Mouse (Mus musculus): ENCODE results near the gene 9030612E09Rik. TPM values are rescaled to one million over a fixed set of nuclear protein-coding genes. Genes with fewer than 3 reads are reported as not detected.

The 9030612E09Rik gene
- total and polyA plus RNA-seq, 3 experiments, result 0.15 TPM; not detected in 2

GRCm38 (mm10) chr10:43164406-43164805, 10.1 kb upstream of the 9030612E09Rik start:
- dilution Hi-C loops (cut with MboI; ENCODE audit: extremely low pct_ligation_motif_present, extremely low pct_unique_long_range_greater_than_20kb, low sequenced_read_pairs) (no loop called here), in situ Hi-C loops (cut with MboI; ENCODE audit: low pct_ligation_motif_present, low pct_unique_long_range_greater_than_20kb, low sequenced_read_pairs) (no loop called here)
- no peak overlapping the region for H3K4me3 ChIP-seq (replicated peaks in 1 of 3; ENCODE audit: low read depth in 2 of 3, low read length in 2 of 3, poor library complexity in 1 of 3)
- no peak overlapping the region for H3K9ac ChIP-seq (ENCODE audit: insufficient read depth, low read depth)
- no peaks in the 10 kb centered on the region for H3K79me2 ChIP-seq (replicated peaks; ENCODE audit: control insufficient read depth, extremely low read depth, insufficient read depth, poor library complexity, severe bottlenecking)
- no peak overlapping the region for H3K27ac ChIP-seq (ENCODE audit: insufficient read depth, low read depth)
- TF ChIP-seq POLR2A (IDR thresholded peaks at IDR 0.05; ENCODE audit: low read depth, low read length) (no peak), USF2 (conservative IDR thresholded peaks at IDR 0.05; ENCODE audit: low read depth, low read length) (no peak), NRF1 (IDR thresholded peaks at IDR 0.05; ENCODE audit: low read depth, low read length) (no peak), MAZ (IDR thresholded peaks at IDR 0.05; ENCODE audit: low read depth, low read length) (no peak), HCFC1 (IDR thresholded peaks at IDR 0.05; ENCODE audit: low read depth, low read length) (no peak), KAT2A (IDR thresholded peaks at IDR 0.05; ENCODE audit: insufficient replicate concordance, low read length) (no peak), CTCF (conservative IDR thresholded peaks at IDR 0.05 in 1 of 2, IDR thresholded peaks at IDR 0.05 in 1 of 2; ENCODE audit: low read depth in 2 of 2, low read length in 2 of 2) (no peak), ETS1 (conservative IDR thresholded peaks at IDR 0.05; ENCODE audit: low read depth, low read length) (no peak), MAFK (IDR thresholded peaks at IDR 0.05; ENCODE audit: insufficient replicate concordance, low read length) (no peak), TBP (conservative IDR thresholded peaks at IDR 0.05; ENCODE audit: low read depth, low read length) (no peak), CHD1 (IDR thresholded peaks at IDR 0.05; ENCODE audit: low read depth, low read length) (no peak), MEF2A (IDR thresholded peaks at IDR 0.05; ENCODE audit: borderline replicate concordance, low read depth, low read length) (no peak), TCF12 (IDR thresholded peaks at IDR 0.05; ENCODE audit: low read depth, low read length) (no peak), ZC3H11A (IDR thresholded peaks at IDR 0.05; ENCODE audit: low read depth, low read length) (no peak), SIN3A (IDR thresholded peaks at IDR 0.05; ENCODE audit: low read length) (no peak)
- H3K36me3 ChIP-seq (replicated peaks in 1 of 2; ENCODE audit: control insufficient read depth in 1 of 2, insufficient read depth in 1 of 2, low read length in 1 of 2), result no peaks in the 10 kb centered on the region
- no peaks in the 10 kb centered on the region for H3K27me3 ChIP-seq (replicated peaks)
- DNase-seq (ENCODE audit: extremely low read depth), result no peak
- H3K4me1 ChIP-seq (ENCODE audit: control insufficient read depth in 1 of 2, insufficient read depth in 2 of 2), result no peaks in the 10 kb centered on the region
- H3K9me3 ChIP-seq (replicated peaks; ENCODE audit: low read length), result peaks cover 6% of the 10 kb centered on the region
- no peak overlapping the region for H3K4me2 ChIP-seq (ENCODE audit: insufficient read depth, low read depth, poor library complexity, severe bottlenecking)

- no peak overlapping the region for H3K4me2 ChIP-seq (ENCODE audit: insufficient read depth, low read depth, poor library complexity, severe bottlenecking)
- no peak overlapping the region for H3K9ac ChIP-seq (ENCODE audit: insufficient read depth, low read depth)
- in situ Hi-C loops (cut with MboI; ENCODE audit: low pct_ligation_motif_present, low pct_unique_long_range_greater_than_20kb, low sequenced_read_pairs), result no loop called here
- H3K4me1 ChIP-seq (ENCODE audit: control insufficient read depth in 1 of 2, insufficient read depth in 2 of 2), result no peaks in the 10 kb centered on the region
- no peaks in the 10 kb centered on the region for H3K36me3 ChIP-seq (replicated peaks in 1 of 2; ENCODE audit: control insufficient read depth in 1 of 2, insufficient read depth in 1 of 2, low read length in 1 of 2)
- no peak overlapping the region for H3K4me3 ChIP-seq (replicated peaks in 1 of 3; ENCODE audit: low read depth in 2 of 3, low read length in 2 of 3, poor library complexity in 1 of 3)
- TF ChIP-seq NELFE (IDR thresholded peaks at IDR 0.05; ENCODE audit: low read depth, low read length) (no peak), IRF4 (IDR thresholded peaks at IDR 0.05; ENCODE audit: low read depth, low read length) (no peak), CHD2 (IDR thresholded peaks at IDR 0.05; ENCODE audit: low read length) (no peak)
- H3K9me3 ChIP-seq (replicated peaks; ENCODE audit: low read length), result peaks cover 6% of the 10 kb centered on the region
- H3K27me3 ChIP-seq (replicated peaks), result no peaks in the 10 kb centered on the region
- no peaks in the 10 kb centered on the region for H3K79me2 ChIP-seq (replicated peaks; ENCODE audit: control insufficient read depth, extremely low read depth, insufficient read depth, poor library complexity, severe bottlenecking)
- H3K27ac ChIP-seq (ENCODE audit: insufficient read depth, low read depth), result no peak overlapping the region
- dilution Hi-C loops (cut with MboI; ENCODE audit: extremely low pct_ligation_motif_present, extremely low pct_unique_long_range_greater_than_20kb, low sequenced_read_pairs), result no loop called here
- DNase-seq (ENCODE audit: extremely low read depth), result no peak
Measured at GRCm38 (mm10) chr10:43166146-43166545, 8.4 kb upstream of the 9030612E09Rik start.
